Mouse (Mus musculus): Measurements from ENCODE around the gene Fnbp1.

Gene Fnbp1

DNA sequence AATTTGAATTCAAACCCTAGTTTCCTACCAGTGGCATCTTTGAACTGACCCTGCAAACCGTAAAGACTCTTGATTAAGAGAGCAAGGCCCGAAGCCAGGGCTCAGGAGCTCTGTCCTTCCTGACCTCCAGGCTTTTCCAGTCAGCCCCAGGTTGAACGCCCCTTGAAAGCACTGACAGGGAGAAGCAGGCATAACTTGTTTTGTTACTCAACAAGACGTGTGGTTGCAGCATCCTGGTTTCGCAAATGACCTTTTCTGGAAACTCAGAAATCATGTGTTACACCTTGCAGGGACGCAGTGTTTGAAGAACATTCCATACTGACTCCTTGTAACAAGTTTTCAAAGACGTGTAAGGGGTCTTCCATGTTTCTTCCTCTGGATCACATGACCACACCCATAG is 5.2 kb upstream of the Fnbp1 start:
- no peak for DNase-seq

DNA sequence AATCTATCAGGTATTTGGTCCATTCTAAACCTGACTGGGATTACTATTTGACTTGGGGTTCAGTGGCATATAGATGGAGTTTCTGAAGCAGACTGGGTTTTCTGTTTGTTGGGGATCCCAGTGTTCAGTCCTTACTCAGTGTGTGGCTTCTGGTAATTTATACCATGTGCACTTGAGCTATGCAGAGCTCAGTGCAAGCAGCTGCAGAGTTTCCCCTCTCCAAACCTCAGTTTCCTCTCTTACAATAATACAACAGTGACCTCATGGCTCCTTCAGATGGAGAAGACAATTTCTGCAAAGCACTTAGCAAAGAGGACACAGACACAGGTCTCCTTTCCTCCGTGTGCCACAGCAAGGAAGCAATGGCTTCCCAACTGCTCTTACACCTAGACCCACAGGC is 3.1 kb upstream of the Fnbp1 start:
- DNase-seq, result no peak

DNA sequence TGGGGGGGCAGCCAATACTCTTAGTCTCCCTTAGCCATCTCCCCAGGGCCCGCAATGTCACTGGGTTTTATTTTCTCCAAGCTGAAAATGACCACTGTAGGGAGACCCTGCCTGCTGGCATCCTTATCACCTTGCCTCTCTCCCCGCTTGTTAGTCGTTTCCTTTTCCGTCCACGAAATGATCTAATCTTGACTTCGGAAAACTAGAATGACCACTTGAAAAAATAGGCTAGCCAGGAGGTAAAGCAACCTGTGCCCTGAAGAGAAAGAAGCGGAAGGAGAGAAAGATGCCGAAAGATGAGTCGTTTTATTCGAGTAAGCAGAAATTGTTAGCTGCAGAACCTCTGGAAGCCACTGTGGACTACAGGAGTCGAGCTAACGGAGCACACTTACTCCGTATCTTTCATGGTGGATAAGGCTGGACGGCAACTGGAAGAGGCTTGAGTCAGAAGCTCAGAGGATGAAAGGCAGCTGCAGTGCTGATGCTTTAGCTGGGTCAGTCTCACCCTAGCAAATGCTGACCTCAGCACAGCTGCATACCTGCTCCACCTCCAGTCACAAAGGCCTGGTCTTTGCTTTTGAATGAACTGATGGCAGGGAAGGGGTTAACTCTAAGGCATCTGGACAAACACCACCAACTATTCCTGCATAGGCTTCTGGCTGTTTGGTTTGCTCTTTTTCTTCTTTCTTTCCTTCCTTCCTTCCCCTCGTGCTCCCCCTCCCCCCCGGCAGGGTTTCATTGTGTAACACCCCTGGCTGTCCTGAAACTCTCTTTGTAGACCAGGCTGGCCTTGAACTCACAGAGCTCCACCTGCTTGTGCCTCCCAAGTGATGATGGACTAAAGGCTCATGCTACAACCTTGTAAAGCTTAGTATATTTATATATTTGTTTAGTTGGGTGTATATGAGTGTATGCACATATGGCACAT is 2.2 kb upstream of the Fnbp1 start:
- DNase-seq, result no peak

DNA sequence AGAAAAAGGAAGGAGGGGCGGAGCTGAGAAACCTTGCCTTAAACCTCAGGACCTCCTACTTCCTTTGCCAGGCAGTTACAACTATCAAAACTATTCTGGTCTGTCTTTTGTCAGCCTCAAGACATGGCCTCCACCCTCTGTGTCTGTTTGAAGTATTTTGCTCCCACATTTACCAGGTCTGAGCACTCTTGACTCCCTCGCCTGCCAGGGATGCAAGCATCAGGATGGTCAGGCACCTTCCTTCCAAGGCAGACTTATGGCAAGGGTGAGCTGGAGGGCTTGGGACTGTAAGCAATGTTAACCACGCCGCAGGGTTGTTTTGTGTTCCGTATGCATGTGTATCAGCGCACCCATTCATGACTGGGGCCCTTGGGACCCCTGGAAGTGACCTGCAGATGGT is 1.5 kb upstream of the Fnbp1 start:
- no peak for DNase-seq

DNA sequence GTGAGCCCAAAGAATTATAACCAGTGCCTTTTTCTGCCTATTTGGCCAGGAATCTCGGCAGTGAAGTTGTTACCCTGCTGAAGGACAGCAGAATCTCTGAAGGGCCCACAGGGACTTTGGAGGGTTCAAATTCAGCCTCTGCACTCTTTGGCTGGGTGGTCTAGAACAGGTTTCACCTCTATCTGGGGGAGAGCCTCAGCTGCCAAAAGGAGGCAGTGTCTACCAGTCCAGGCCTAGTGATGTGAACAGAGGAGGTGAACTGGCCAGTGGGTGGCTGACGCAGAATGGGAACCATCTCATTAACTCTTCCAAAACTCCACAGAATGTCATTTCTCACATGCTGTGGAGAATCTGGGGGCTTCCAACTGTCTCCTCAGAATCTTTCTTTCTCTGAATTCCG is 697 bp upstream of the Fnbp1 start:
- DNase-seq, result no peak

DNA sequence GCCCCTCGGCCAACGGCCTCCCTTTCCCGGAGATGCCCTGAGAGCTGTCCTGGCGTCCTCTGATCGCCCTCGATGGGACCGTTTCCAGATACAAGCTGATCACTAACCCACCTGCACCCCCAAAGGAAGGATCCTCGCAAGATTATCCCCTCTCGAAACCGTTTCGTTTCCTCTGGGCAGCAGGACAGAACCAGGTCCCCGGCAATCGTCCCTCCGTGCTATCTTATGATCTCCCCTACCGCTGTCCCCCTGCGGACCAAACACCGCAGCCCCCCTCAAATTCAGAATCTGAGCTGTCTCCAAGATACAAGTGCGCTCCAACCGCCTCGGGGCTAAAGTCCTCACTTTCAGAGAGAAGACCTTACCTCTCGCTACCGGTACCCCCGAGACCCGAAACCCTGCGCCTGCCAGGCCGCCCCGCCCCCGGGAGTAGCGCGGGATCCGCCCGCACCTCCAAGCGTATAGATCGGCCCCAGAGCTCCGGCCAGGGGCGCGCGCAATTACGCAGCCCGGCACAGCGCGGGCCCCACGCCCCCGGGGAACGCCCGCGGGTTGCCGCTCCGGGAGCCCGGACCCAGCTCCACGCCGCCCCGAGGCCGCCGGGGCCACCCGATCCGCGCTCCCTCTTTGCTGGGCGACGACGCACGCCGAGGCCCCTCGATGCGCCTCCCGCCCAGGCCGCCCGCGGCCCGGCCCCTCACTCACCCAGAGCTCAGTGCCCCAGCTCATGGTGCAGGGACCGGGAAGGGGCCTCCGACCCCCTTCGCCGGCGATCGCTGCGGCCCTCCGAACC is 538 bp downstream of the Fnbp1 start:
- DNase-seq, result no peak

DNA sequence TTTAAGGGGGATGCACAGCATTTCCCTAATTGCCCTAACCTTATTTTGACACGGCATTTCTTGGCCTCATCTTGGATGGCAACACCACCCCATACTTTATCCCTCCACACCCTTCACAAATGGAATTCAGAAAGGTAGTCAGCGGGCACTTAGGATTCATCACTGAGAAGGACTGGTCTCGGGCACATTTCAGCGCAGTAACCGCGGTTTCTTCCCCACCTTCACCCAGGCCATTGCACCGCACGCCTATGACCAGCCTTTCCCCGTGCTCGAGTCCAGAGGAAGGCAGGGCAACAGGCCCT is 1.1 kb downstream of the Fnbp1 start:
- no peak for DNase-seq

DNA sequence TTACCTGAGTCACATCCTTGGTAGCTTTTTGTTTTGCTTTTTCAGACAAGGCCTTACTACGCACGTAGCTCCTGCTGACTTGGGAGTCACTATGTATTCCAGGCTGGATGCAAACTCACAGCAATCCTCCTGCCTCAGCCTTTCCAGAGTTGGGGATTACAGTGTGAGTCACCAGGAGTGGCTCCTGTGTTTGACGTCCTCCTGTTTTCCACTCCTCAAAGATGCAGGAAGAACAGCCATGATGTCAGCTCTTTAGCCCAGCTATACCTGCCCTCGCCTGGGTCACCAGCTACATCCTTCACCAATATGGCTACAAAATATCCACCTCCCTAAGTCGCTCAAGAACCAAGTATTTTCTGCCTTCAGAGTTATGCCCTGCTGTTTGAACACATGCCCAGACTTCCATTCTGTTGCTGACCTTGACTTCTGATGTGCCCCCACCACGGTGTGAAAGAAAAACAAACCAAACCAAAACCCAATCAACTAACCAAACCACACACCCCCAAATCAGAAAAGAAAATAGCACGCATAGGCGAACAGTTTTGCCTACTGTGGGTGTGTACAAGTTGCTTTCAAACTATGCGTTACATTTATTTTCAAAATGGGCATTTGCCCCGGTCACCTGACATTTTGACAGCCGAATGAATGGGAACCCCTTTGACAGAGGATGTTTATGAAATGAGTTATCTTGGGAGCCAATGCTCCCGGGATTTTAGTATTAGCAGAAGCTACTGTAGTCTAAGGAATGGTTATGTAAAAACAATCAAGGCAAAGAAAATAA is 1.6 kb downstream of the Fnbp1 start:
- no peak for DNase-seq

DNA sequence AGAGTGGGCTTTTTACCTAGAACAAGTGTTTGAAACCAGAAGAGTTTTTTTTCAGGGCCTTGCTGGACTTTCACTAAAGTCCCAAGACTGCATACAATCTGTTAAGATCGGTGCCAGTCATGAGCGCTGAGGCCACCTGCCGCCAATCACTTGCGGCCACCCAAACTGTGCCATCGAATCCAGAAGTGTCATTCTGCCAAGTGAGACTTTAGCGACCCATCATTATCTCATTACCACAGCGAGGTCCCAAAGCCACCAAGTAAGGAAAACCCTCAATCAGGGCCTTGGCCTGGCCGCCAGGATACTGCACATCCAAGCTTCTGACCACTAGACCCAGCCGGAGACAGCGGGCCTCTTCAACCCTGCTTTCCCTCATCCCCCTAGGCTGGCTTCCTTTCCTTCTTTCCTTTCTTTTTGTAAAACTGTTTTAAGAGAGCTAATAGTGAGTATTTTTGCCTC is 2.6 kb downstream of the Fnbp1 start:
- no peak for DNase-seq

DNA sequence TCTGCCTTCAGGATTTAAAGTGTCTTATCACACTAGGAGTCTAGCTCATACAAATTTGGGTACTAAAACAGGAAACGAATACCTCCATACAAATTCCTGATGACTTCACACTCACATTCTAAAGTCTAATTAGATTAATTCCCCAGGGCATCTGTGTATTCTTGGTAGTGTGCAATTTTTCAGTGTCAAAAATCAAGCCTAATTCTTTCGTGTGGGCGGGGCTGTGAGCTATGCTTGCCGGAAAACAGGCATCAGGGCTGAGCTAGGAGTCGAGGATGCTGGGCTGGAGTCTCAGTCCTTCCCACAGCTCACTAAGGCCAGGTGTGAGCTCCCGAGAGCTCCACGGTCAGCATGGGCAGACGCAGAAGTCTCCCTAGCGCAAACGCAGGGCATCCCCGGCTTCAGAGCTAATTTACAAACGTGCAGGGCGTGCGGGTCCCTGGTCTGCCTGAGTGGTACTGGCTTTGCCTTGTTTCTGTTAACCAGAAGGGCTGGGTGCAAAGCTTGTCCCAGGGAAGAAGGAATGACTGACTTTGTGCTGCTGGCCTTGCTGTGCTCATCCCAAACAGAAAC is 4.7 kb downstream of the Fnbp1 start:
- DNase-seq, result no peak

DNA sequence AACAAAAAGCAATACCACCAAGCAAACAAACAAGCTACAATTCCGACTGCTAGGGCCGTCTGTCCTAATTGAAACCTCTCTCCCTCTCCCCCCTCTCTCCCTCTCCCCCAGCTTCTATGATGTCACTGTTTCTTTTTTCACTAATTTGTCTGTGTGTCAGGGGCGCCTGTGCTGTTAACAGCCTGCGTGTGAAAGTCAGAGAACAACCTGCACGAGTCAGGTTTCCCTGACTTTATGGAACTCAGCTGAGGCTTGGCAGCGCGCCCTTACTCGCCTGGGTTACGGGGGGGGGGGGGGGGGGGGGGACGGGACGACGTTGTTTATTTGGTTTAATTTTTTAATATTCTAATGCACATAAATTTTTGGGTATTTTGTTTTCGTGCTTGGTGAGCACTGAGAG is 5.5 kb downstream of the Fnbp1 start:
- no peak for DNase-seq

DNA sequence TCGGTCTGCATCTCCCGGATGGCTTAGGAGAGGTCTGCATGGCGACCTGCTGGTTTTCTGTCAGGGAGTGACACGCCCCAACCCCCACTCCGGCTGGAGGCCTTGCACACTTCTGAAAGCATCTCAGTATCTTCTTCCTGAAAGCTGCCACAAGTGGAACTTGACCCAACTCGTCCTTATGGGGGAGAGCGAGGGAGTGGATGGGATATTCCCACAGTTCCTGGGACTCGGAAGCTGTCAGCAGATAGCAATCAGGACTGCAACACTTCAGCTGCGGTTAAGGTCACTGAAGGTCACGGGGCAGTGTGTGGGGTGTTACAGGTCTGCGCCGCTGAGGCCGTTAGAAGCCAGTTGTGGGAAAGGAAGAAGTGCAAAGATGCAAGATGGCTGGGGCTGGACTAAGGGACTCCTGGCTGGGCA is 6.3 kb downstream of the Fnbp1 start:
- DNase-seq, result no peak

DNA sequence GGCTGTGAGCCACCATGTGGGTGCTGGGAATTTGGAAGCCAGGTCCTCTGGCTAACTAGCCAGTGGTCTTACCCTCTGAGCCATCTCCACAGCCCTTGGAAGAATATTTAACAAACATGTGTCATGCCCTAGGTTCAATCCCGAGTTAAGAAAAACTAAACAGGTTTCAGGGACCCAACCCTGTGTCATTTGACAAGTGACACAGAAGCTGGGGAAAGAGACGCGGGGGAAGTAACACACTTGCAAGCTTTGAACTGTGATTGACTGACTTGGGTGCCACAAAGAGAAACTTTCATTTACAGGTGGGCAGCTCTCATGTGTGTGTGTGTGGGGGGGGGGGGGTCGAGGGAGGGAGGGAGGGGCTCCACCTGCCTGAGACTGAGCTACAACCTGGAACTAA is 7.8 kb downstream of the Fnbp1 start:
- no peak for DNase-seq

DNA sequence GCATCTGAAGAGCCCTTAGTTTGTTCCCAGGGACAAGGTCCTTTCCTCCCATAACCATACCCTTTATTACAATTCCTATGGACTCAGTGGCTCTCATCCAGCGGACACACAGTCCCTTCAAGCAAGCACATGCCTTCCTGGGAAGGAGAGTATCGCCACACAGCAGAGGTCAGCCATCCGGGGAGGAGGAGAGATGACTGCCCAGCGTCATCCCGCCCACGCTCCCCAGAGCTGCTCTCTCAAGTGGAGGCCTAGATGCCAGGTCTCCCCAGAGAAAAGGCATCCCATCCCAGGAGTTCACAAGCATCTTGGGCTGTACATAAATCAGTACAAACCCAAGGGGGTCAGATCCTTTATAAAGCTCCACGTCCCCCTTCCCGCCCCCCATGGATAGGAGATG is 9.1 kb downstream of the Fnbp1 start:
- no peak for DNase-seq

DNA sequence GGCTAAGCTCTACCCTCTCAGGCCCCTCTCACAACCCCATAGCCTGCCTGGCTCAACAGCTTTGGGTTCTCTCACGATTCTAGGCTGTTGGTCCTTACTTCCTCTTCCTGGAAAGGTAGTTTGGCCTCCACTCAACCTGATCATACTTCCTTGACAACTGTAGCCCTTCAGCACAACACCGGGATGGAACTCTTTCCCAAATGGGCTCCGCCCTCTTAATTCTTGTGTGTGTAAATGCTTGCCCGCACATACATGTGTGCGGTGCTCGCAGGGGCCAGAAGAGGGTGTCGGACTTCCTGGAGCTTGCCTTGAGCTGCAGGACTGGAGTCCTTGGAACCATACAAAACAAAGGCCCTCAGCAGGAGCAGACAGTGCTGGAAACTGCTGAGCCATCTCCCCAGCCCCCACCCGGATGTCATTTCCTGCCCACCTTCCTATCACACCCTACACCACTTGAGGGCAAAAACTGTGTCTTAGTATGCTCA is 11.0 kb downstream of the Fnbp1 start:
- DNase-seq, result no peak

DNA sequence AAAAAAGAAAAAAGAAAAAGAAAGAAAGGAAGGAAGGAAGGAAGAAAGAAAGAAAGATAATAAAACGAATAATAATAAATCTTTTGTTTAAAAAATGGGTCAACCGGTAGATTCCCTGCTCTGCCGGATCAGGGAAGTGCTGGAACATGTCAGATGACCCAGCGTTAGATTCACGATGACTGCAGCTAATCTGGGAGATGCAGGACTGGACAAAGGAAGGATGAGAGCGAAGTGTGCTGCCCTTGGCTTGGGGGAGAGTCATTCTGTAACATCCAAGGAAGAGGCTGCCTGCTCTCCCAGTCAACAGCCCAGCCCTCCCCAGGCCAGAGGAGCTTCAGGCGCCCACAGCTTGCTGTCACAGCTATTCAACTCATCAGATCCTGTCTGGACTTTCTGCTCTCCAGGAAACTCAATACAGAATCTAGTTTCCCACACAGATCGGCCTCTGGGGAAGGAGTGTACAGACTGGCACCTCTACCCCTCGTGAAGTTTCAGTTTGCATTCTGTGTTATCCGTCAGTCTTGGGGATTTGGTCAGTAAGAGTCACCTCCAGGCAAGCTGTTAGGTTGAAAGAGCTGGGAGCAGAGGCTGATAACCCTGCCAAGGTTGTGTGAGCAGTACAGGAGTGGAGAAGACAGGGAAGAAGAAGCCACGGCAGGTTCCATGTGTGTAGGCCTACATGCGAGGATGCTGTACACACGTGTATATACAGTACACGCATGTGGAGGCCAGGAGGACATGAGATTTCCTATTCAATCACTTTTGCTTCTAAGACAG is 11.9 kb downstream of the Fnbp1 start:
- no peak for DNase-seq

DNA sequence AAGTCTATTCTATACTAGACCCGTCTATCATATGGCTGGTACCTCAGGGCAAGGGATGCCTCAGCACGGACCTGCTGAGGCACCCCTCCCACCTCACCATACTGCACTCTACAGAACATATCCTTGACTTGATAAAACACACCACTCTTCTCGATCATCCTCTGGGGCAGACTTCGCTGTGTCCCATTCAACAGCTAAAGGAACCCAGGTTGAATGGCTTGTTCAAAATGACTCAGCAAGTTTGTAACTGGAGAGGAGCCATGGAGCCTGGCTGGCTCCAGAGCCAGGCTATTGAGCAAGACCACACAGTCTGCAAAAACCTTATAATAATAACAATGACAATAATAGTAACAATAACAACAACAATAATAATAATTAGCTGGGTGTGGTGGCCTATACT is 13.9 kb downstream of the Fnbp1 start:
- DNase-seq, result no peak

DNA sequence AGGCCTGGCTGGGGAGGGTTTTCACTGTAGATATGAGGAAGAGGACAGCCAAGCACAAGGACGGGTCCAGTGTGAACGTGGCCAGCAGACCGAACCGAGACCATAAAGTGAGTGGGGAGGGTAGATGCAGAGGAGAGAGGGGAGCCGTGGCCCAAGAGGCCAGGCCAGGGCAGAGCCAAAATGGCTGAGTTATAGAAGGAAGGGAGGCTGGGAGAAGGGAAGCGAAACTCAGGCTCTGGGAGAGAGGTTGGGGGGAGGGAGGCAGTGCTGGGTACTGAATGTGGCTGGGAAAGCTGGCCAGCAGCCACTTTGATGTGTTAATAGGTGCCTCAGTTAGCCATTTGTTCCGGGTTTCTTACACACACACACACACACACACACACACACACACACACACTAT is 14.6 kb downstream of the Fnbp1 start:
- peak; percentile 45 for DNase-seq

DNA sequence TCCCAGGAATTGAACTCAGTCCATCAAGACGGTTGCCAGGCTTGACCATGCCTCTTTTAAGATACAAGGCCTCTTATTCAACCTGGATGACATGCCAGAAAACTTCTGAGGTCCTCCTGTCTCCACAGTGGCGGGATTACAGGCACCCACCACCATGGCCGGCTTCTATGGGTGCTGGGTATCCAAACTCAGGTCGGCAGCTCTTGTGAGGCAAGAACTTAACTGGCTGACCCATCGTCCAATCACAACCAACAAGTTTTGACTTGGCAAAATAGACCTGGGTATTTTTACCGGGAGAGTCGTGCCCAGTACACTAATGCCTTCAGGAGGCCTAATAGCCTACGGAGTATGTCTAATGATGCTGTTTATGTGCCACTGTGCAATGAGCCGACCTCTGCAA is 15.8 kb downstream of the Fnbp1 start:
- no peak for DNase-seq

DNA sequence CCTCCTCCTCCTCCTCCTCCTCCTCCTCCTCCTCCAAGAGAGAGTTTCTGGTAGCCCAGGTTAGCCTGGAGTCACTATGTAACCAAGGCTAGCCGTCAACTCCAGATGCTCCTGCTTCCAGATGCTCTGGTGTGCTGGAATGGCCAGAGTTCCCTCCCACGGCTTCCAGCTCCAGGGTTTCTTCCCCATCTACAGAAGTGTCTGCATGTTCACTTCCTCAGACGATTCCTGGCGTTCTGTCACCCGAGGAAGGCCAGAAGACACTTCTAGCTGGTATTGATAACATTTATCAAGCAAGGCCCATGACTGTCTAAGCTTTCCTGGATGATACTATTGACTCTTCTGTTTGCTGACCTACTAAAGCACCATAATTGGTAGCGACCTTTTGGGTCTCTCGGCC is 16.7 kb downstream of the Fnbp1 start:
- no peak for DNase-seq

DNA sequence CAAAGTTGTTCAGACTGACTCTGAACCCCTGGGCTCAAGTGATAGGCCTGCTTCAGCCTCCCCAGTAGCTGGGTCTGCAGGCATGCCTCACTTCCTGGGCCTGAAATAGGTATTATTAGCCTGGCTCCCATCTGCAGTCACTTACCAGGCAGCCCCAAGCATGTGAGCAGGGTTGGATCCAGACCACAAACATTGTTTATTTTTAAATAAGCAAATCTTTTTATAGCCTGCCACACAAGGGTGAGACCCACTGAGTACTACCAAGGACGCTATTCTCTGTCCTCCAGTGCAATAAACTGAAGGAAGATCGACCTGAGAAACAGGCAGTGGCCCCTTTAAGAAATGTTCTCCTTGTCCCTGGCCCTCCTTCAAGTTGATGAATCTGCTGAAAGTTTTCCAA is 17.1 kb downstream of the Fnbp1 start:
- no peak for DNase-seq

DNA sequence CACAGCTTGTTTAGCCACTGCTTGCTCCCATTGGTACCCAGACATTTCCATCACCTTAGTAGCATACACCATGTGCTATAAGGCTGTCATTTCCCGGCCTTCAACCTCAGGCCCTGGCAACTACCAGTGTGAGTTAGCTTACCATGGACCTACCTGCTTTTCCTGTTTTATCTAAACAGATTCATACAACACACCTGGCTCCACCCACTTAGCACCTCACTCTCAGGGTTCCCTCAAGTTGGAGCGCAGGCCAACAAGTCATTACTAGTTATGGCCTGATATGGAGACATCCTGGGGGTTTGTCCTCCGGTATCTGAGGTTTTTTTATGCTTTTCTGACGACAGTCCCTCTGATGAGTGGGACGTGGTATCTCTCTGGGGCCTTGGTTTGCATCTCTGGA is 18.3 kb downstream of the Fnbp1 start:
- no peak for DNase-seq
